Mouse (Mus musculus): ENCODE data around the gene Olfr1290.

Gene Olfr1290

GRCm38 (mm10) chr2:111493729-111494128 lies at the start of gene Olfr1290:
TSS of gene Olfr1290 (minus strand) at chr2:111493829.
- DNase-seq (ENCODE audit: low read depth, low spot score): no peak

GRCm38 (mm10) chr2:111540191-111540590 lies 46.6 kb upstream of the Olfr1290 start, which contains the start of gene Olfr1294:
TSS of gene Olfr1294 (minus strand) at chr2:111540291.
- no peak for DNase-seq (ENCODE audit: low read depth, low spot score)

GRCm38 (mm10) chr2:111524903-111525302 lies 31.3 kb upstream of the Olfr1290 start, which contains the start of gene Olfr1293-ps:
TSS of gene Olfr1293-ps (plus strand) at chr2:111525203.
- DNase-seq (ENCODE audit: low read depth, low spot score): no peak

GRCm38 (mm10) chr2:111517451-111517850 lies 23.8 kb upstream of the Olfr1290 start:
- DNase-seq (ENCODE audit: low read depth, low spot score): no peak

- no peak for DNase-seq (ENCODE audit: low read depth, low spot score)
These were observed 3.3 kb upstream of the Olfr1290 start, which contains the start of gene Olfr1291-ps1 for GRCm38 (mm10) chr2:111496880-111497279. TSS of gene Olfr1291-ps1 (plus strand) at chr2:111497180.

GRCm38 (mm10) chr2:111480519-111480918 lies 13.1 kb downstream of the Olfr1290 start, which contains the start of gene Olfr1289:
TSS of gene Olfr1289 (plus strand) at chr2:111480819.
- DNase-seq (ENCODE audit: low read depth, low spot score): no peak

GRCm38 (mm10) chr2:111473801-111474200 lies 19.8 kb downstream of the Olfr1290 start, which contains the start of gene Olfr1288:
TSS of gene Olfr1288 (plus strand) at chr2:111474101.
- no peak for DNase-seq (ENCODE audit: low read depth, low spot score)

- no peak for DNase-seq (ENCODE audit: low read depth, low spot score)
These were observed 44.8 kb downstream of the Olfr1290 start, which contains the start of gene Olfr1287 for GRCm38 (mm10) chr2:111448842-111449241. TSS of gene Olfr1287 (plus strand) at chr2:111449142.

Measured in brain, embryonic 18.5 days (tissue).